Mouse (Mus musculus) frontal cortex, adult 2 months (tissue): ENCODE data around the gene Mosmo. TPM values are rescaled to one million over a fixed set of nuclear protein-coding genes. Genes with fewer than 3 reads are reported as not detected.

ENCODE experiments used
- DNase-seq, 2 experiments: peaks; one replicate each; pipeline ENCODE4 v3.0.0; 2022; ENCODE audit warnings: low spot score in 1 of 2; ENCODE audit errors: extremely low spot score in 1 of 2
- polyA plus RNA-seq: library from polyadenylated mRNA; depleted of rRNA; stranded (reverse); fragments of >200 nt; gene quantifications from 2 replicates; pipeline ENCODE4 v1.2.3, GENCODE M21; 2012; rRNA removed

The Mosmo gene
- polyA plus RNA-seq, 1 experiment: 33.9 TPM

- peak; percentile 51 to 90 for DNase-seq
Observed at GRCm38 (mm10) chr7:120754671-120755070, 77.3 kb downstream of the Mosmo start.

GRCm38 (mm10) chr7:120767369-120767768 is 90.0 kb downstream of the Mosmo start:
- DNase-seq: no peak

GRCm38 (mm10) chr7:120771389-120771788 is 94.0 kb downstream of the Mosmo start:
- no peak for DNase-seq

GRCm38 (mm10) chr7:120778012-120778411 is 100.6 kb downstream of the Mosmo start:
- no peak for DNase-seq

Other genes starting within 250 kb of the Mosmo start
- gene Uqcrc2, start 42.4 kb upstream of the Mosmo start, polyA plus RNA-seq: 187 and 236 TPM in 2 replicates
- 0.11 and 0.16 TPM in 2 replicates for gene Pdzd9, start 7.3 kb upstream of the Mosmo start, polyA plus RNA-seq
- 9.5 and 11.2 TPM in 2 replicates for gene Vwa3a, start 61.7 kb downstream of the Mosmo start, polyA plus RNA-seq
- gene Gm5737, start 134.7 kb downstream of the Mosmo start, polyA plus RNA-seq: not detected in 2 replicates
- gene Eef2k, start 165.2 kb downstream of the Mosmo start, polyA plus RNA-seq: 30.5 and 35.3 TPM in 2 replicates
- gene Polr3e, start 240.1 kb downstream of the Mosmo start, polyA plus RNA-seq: 28.2 and 30.9 TPM in 2 replicates